Mouse (Mus musculus): ENCODE measurements at regions not wholly inside any gene's neighbourhood (a gene's known extent, or its start where the extent isn't known, plus 50 kb on each side); places are given as distances from the start of the nearest gene placed in this dataset.
A peak's percentile ranks its signal among the peaks of the same experiment; 100 is the strongest.

DNA sequence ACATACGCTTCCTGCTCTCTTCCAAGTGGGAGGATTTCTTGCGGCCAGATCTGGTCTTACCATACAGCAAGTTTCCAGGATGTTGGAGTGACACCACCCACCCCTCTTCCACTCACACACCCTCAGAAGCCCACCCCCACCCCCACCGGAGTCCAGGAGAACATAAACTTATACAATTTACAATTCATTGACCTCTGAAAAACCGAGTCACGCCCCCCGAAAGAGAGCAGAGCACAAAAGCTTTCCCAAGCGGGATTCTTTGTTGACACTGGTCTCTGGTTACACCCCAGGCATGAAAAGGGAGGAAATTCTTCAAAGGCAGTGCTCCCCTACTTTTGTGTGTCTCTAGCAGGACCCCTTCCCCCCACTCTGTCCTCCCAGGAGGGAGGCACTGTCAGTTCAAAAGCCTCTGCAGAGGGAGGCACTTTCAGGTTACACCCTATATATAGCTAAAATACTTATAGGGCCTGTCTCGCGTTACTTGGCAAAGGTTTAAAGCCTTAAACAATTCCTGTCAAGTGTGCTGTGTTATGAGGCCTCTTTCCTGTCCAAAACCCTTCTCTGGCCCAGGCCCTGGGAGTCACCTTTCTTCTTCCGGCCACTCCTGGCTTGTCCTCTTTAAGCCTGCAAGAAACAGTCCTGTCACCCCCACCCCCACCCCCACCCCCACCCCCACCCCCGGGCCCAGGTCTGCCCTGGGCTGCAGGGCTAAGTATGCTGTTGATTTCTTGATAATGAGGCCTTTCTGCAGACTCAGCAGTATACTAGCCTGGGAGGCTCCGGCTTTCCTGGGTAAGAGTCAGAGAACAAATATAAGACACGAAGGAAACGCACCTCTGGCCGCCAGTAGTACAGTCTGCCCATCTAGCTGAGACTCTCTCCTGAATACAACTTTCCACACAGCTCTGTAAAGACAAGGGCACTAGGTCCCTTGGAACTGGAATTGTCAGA lies 63.6 kb upstream of the Klf3 start:
- no peak for DNase-seq (ENCODE audit: low spot score)

DNA sequence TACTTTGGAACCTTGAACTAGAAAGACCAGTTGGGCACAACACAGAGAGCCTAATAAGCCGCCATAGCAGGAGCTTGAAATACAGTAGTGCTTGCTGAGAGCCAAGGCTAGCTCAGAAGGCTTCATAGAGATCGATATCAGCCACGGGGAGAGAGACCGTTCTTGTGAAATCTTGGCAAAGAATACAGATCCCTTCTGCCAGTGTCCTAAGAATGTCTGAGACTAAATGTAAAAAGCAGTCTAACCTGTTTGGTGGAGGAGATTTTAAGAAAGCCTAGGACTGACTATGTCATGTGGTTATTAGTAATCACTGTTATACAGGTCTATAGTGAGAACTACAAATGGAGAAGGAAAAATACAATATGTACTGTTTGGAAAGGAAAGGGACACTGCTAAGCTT lies 59.1 kb upstream of the Klf3 start:
- no peak for DNase-seq (ENCODE audit: low spot score)

DNA sequence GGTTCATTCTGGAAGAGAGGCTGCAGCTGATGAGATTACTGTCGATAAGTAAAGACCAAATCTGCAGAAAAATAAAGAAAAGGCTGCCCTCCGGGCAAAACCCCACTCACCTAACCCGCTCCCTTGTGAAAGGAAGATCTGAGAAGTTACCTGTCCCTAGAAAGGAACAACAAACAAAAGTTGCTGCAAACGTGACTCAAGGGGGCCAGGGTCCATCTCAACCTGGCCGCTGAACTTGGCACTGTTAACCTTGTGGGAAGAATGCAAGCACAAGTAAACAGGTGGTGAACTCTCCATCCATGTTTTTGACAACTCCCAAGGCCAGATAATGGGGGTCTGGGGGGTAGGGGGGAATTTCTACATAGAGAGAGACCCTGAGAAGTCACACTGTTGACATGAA lies 58.7 kb upstream of the Klf3 start:
- DNase-seq (ENCODE audit: low spot score) = no peak

DNA sequence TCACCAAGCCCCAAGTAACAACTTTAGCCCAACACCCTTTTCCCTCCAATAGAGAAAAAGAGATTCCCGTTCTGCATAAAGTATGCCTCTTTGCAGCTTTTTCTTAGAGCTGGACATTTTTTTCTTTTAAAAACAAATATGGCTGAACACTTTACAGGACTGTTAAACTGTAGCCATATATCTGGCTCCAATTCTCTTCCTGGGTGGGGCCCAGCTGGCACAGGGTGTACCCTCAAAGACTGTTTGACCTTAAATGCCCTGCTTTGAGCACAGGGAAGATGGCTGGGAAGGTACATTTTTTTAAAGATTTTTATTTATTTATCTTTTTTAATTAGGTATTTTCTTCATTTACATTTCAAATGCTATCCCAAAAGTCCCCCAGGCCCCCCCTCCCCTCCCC lies 55.7 kb upstream of the Klf3 start:
- DNase-seq (ENCODE audit: low spot score) = no peak

DNA sequence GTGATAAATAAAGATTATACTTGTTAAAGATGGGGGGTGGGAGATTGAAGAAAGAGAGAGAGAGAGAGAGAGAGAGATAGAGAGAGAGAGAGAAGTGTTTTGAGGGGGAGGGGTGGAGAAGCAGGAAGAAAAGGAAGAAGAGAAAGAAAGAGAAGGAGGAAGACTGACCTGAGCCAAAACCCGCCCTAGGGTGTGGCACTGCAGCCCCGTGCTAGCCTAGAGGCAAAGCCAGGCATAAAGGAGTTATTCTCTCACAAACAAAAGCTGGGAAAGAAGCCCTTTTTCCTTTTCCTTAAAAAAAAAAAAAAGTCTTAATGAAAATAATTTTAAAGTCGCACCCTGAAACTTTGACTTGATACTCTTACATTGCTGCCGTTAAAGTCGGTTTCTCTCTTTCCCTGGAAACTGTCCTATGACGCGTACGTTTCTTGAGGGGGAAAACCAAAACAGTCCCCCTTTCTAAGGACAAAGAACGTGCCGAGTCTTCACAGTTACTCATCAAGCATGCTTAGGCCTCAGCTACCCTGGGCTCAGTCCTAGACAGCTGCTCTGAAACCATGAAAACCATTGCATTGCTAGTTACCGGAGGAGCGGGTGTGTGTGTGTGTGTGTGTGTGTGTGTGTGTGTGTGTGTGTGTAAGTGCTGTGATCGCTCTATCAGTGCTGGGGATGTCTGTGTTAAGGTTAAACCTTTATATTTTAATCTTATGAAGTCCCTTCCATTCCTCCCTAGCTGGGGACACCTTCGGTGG lies 53.6 kb upstream of the Klf3 start:
- DNase-seq (ENCODE audit: low spot score) = no peak

DNA sequence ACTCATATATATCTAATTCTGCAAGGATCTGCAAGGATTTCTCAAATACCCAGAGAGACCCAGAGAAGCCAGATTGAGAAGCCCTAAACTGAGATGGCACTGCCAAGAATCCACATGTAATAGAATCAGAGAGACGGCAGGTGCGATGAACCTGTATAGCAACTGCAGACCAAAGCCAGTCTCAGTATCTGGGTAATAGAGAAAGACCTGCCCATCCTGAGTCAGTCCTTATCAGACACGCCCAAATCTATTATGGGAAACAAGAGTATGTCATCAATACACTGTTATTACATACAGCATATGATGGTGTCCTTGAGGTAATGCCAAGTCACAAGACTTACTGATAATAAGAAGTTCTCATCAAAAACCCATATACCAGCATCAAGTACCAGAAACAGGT lies 52.8 kb upstream of the Klf3 start:
- no peak for DNase-seq (ENCODE audit: low spot score)

DNA sequence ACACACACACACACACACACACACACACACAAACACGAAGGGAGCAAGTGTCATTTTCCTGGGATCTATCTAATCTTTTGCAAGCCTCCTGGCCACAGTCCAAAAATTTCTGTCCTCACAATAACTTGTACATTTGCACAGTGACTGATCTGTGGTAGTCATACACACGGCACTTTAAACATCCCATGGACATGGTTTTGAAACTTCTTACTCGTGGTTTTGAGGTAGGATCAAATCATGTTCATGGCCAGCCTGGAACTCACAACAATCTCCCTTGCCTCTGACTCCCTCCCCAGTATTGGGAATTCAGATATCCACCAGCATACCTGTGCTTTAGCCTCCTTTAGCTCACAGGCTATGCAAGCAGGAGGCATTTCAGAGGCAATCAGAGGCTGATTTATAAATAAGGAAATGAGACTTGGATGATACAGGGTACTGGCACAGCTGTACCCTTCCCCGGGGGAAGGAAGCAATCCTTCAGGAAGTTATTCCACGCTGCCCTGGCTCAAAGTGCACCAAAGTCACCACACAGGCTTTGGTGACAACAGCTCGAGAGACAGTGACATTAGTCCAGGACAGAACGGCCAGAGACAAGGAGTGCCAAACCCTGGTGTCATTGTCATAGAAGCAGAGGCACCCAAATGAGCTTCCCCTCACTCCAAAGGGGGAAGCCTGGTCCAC lies 52.1 kb upstream of the Klf3 start:
- peak; percentile 59 for DNase-seq (ENCODE audit: low spot score)

DNA sequence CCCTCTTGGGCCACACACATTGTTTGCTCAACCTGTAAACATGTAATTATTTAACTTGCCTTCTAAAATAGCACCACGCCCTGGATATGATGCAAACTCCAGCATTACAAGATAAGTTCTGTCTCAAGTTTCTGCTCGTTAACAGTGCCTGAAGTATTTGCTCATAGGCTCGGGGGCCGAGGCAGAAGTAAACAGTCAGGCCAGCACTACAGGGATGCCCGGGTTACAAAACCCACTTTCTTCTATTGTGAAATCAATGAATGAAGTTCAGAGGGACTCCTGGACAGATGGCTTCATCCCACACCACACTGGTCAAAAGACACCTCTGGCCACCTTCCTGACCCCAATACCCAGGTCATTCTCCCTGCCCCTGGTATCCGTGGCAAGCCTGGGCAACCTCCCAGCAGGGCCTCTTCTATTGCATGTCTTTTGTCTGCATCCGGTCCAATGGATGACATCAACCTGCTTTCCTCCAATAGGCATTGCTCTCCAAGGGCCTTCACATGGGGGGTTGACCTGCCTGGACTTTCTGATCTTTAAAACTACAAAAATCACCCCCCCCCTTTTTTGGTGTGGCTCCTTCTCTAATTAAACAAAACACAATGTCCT lies 49.9 kb upstream of the Klf3 start:
- DNase-seq (ENCODE audit: low spot score) = no peak

All from adipocyte (in vitro differentiated cells).